Mouse (Mus musculus) lung, adult 2 months (tissue): ENCODE measurements at regions not wholly inside any gene's neighbourhood (a gene's known extent, or its start where the extent isn't known, plus 50 kb on each side); places are given as distances from the start of the nearest gene placed in this dataset.

Source experiments
- DNase-seq: peaks from one replicate; pipeline ENCODE4 v3.0.0; 2022
- H3K4me1 ChIP-seq: fragments of 200-500 bp; 2 replicates; pipeline ENCODE4 v1.6.1; 2011; ENCODE audit warnings: low read length; ENCODE audit not compliant: control insufficient read depth, insufficient read depth
- H3K4me3 ChIP-seq: fragments of 200-500 bp; replicated peaks from 2 replicates; pipeline ENCODE3; 2011; ENCODE audit warnings: low read depth, mild to moderate bottlenecking, control low read depth, low read length; ENCODE audit errors: extremely low read depth
- CTCF ChIP-seq: fragments of 200-500 bp; IDR thresholded peaks from 2 replicates; pipeline ENCODE4 v1.5.1; 2011; ENCODE audit warnings: mild to moderate bottlenecking, low read length, control low read depth; ENCODE audit not compliant: insufficient read depth
- POLR2A ChIP-seq: fragments of 200-500 bp; IDR thresholded peaks from 2 replicates; pipeline ENCODE4 v1.6.1; 2011; ENCODE audit warnings: low read depth, mild to moderate bottlenecking, control low read depth, low read length, borderline replicate concordance; ENCODE audit errors: extremely low read depth
- WGBS: fragments of 180-500 bp; shearing (Covaris S2); methylation state at CpG from one replicate; pipeline ENCODE4 v1.1.7; 2018; 5-methylcytosine and 5-hydroxymethylcytosine counted together

DNA sequence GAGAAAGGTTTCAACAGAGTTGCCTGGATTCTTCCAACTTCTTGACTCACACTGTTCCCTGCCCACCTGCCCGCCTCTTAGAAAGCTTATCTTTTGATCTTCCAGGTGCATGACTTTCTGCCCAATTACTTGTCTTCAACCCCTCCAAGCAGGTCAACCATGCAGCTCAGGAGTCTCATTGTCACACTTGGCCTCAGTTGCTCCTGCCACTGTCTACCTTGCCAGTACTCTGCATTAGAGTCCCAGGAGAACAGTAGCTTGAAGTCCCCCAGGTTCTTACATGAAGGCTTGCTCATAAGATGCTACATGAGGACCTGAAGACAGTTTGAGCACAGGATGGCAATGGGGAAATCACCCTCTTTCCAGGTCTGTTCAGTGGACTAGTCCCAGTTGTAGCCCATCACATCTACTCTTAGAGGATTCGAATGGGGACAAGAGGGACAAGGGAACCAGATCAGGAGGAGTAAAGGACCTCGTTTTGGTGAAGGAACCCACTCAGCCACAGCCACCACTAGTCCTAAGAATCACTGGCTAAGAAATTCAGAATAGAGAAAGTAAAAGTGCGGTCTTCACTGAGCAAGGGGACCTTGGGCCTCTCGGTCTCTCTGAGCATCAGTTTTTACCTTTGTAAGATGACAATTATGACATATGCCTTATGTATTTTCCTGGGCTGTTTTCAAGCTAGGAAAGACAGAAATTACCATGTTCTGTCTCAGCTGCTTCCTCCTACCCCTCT, 185.3 kb upstream of the Bcl6 start:
- H3K4me3 ChIP-seq, result no peak overlapping the region
- no peak for DNase-seq
- TF ChIP-seq CTCF, result no peak
- TF ChIP-seq POLR2A, result no peak
- 90% methylated on average over 5 of the region's 5 CpGs for WGBS
- H3K4me1 ChIP-seq, result no peaks in the 10 kb centered on the region

DNA sequence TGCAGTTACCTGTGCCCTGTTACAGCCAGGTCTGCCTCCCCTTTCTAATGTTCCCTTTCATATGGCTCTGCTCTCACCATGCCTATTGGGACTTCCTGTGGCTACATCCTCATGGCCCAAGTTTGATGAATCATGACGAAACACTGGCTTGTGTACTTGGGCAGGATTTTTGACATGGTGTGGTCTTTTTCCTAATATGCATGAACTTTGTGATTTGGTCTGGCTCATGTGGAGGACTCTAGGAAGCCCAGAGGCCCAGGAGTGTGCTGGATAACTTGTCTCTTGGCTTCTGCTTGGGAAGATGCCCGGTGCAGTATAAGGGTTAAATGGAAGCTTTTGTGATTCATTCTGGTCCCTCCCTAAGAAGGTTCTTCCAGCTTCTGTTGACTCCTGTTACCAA, 184.0 kb upstream of the Bcl6 start:
- TF ChIP-seq POLR2A (no peak), CTCF (no peak)
- Histone ChIP-seq H3K4me3 (no peak overlapping the region), H3K4me1 (no peaks in the 10 kb centered on the region)
- no peak for DNase-seq
- 83% methylated on average over 2 of the region's 2 CpGs for WGBS

DNA sequence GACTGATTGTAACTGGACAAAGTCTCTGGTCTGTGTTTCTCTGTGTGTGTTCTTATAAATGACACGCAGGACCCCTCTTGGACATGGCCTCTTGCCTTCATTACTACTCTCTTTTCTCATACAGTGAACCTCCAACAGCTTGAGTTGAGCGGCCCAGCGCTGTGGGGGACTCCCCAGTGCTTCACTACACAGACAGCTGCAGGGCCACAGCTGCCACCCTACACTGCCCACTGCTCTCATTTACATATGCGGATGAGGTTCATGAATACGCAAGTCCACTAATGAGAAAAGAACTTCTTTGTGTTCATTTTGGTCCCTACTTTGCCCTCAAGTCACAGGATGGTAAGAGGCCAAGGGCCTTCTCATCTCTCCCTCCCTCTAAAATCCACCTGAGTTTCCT, 183.4 kb upstream of the Bcl6 start:
- WGBS, result 89% methylated on average over 5 of the region's 5 CpGs
- no peak for DNase-seq
- Histone ChIP-seq H3K4me3 (no peak overlapping the region), H3K4me1 (no peaks in the 10 kb centered on the region)
- no peak for TF ChIP-seq POLR2A
- no peak for TF ChIP-seq CTCF

DNA sequence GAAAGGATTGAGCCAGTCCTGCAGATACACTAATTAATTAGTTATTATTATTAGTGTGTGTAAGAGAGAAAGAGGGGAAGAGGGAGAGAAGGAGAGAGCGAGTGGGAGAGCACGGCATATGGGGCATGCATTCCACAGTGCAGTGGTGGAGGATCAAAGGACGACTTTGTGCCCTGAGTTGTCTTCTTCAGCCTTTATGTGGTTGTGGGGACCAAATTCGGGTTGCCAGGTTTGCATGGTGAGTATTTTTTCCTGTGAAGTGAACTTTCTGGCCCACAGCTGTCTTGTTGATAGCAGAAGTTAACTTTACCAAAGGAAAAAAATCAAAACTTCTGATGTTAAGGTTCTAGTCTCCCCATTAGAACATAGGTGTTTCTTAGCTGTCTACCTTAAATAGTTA, 182.5 kb upstream of the Bcl6 start:
- TF ChIP-seq POLR2A (no peak), CTCF (no peak)
- 82% methylated on average over 4 of the region's 4 CpGs for WGBS
- no peak for DNase-seq
- no peak overlapping the region for H3K4me3 ChIP-seq
- H3K4me1 ChIP-seq, result no peaks in the 10 kb centered on the region

DNA sequence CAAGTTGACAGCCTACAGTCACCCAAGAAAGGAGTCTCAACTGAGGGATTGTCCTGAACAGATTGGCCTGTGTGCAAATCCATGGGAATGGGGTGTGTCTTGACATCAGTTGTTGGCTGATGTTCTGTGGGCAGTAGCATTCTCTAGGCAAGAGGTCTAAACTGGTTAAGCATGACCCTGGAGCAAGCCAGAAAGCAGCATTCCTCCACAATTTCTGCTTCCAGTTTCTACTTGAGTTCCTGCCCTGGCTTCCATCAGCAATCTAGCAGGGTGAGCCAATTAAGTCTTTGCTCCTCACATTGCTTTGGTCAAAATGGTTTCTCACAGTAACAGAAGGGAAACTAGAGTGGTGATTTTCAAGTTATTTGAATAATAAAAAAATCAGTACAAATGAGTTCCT, 177.8 kb upstream of the Bcl6 start:
- DNase-seq, result no peak
- TF ChIP-seq CTCF (no peak), POLR2A (no peak)

DNA sequence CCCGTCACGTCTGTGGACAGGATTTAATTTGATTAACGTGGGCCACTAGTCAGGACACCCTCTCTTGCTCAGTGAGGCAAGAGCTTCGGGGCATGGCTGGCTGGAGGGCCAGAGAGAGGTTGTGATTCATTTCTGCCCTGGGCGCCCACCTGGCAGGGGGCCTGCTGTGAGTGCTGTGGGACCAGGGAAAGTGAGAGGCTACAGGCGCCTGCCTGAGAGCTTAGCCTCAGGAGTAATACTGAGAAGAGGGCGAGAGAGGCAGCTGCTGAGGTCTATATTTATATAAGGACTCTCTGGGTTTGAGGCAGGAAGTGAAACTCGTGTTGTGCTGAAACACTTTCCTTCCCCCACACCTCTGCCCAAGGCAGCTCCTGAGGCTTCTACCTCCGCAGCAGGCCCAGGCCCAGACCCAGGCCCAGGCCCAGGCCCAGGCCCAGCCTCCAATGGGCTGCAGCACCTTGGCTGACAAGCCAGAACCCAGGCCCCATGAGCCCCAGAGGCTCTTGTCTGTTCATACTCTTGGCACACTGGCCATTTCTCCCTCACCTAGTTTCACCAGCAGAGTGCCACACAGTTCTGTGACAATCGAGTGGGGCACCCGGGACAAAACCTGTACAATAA, 176.9 kb upstream of the Bcl6 start:
- WGBS, result 43% methylated on average over 11 of the region's 11 CpGs
- Histone ChIP-seq H3K4me1 (no peaks in the 10 kb centered on the region; the same call in 1 of the 2 replicates), H3K4me3 (no peak overlapping the region)
- no peak for TF ChIP-seq POLR2A
- TF ChIP-seq CTCF, result no peak
- DNase-seq, result peak; percentile 18

More for the DNA sequence above, 177.8 kb upstream of the Bcl6 start:
- H3K4me1 ChIP-seq, result no peaks in the 10 kb centered on the region; the same call in 1 of the 2 replicates
- H3K4me3 ChIP-seq, result no peak overlapping the region

DNA sequence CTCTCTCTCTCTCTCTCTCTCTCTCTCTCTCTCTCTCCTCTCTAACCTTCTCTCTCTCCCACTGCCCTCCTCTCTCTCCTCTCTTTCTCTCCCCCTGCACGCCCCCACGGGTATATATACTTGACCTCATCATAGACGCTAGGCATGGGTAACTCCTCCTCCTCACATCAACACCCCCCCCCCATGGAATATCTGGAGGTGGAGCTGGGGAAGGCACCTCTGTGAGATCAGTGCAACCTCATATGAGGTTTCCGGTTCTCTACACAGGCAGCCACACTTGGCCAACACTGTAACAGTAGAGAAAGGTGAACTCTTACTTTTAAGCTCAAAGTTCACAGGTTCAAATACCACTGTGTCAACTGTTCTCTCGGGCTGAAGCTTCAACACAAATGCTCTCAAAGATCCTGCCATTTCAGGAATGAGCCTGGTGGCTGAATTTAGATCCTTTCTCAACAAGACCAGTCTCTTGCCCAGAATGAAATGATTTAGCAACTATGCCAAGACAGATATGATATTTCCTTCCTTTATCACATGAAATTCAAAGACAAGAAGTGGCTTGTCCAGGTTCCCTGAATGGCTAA, 172.1 kb upstream of the Bcl6 start:
- WGBS, result 66% methylated on average over 5 of the region's 5 CpGs
- no peak for TF ChIP-seq CTCF
- no peak for TF ChIP-seq POLR2A
- no peak overlapping the region for H3K4me3 ChIP-seq
- no peaks in the 10 kb centered on the region; the same call in 1 of the 2 replicates for H3K4me1 ChIP-seq
- DNase-seq, result no peak

DNA sequence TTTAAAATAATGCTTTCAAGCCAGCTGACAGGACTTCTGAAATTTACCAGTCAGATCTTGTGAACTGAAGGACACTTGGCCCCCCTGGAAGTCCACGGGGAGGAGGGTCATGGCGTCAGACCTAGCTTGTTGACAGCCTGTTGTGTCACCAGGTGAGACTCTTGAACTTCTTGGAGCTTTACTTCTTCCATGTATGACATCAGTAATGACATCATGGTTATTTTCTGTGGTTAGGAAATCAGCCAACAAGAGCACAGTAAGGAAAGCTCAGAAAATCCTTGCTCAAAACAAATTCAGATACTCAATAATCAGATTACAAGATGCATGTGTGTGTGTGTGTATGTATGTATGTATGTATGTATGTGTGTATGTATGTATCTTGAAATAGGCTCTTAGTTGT, 170.7 kb upstream of the Bcl6 start:
- TF ChIP-seq POLR2A (no peak), CTCF (no peak)
- H3K4me3 ChIP-seq, result no peak overlapping the region
- no peaks in the 10 kb centered on the region for H3K4me1 ChIP-seq
- no peak for DNase-seq
- 58% methylated on average over 2 of the region's 2 CpGs for WGBS

DNA sequence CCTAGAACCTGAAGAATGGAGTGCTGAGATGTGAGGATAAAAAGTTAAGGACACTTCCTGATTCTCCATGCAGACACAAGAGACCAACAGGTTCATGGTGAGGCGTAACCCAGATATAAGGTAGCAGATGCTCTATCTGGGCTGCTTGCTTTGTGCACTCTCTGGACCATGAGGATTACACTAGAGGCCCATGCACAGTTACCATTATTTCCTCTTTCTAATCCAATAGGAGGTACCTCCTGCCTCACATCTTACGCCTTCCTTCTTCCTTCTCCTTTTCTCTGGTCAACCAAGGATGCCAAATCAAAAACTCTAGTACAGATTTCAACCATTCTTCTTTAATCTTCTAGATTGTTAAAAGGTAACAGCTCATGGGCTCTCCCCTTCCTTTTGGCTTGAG, 169.1 kb upstream of the Bcl6 start:
- H3K4me1 ChIP-seq, result no peaks in the 10 kb centered on the region
- WGBS, result 94% methylated on average over 2 of the region's 2 CpGs
- no peak for DNase-seq
- no peak overlapping the region for H3K4me3 ChIP-seq
- TF ChIP-seq CTCF, result no peak
- no peak for TF ChIP-seq POLR2A

DNA sequence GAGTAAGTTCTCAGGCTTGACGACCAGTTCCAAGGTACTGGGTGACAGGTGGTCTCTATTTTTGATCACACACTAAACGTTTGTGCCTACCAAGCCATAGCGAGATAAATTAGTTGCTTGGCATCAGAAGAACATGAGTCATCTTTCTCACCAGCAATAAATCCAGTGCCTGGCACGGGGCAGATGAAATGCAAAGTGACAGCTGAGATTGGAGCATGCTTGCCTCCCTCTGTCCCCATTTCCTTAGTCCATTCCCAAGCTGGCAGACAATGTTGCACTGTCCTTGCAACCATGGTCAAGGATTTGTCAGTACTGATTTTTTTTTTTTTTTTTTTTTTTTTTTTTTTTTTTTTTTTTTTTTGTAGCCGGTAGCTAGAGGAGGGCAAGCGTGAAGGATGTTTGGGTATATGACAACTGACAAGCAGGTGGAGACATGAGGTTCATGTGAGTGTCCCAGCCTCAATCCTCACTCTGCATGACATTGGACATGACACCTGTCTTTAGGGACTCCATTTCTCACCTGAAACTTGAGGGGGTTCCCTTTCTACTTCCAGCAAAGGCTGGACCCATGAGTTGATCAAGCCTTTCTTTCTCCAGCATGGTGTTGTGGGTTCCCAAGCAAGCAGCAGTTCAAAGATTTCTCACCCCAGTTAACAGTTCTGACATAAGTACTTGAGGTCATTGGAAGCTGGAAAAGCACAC, 168.2 kb upstream of the Bcl6 start:
- no peaks in the 10 kb centered on the region for H3K4me1 ChIP-seq
- no peak for DNase-seq
- H3K4me3 ChIP-seq, result no peak overlapping the region
- TF ChIP-seq POLR2A, result no peak
- TF ChIP-seq CTCF, result no peak
- WGBS, result 60% methylated on average over 6 of the region's 6 CpGs

DNA sequence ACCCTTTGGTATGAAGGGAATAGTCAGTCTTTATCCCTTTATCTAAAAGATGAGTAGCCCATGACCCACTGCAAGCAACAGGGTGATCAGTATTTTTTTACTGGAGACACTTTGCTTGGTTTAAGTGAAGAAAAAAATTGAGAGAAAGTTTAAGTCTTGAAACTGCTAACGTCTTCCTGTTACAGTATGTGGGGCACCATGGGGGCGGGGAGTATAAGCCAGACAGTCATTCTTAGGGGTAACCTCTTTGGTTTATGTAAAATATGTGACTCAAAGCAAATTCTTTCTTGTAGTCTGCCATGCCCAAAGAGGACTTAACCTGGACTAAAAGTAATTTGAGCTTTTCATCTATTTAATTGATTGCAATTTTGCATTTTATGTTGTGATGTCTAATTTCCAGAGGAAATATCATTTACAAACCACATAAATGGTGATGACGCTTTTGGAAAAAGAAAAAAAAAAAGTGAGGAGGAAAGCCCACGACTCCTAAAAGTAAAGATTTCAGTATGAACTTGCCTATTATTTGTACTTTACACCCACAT, 166.2 kb upstream of the Bcl6 start:
- Histone ChIP-seq H3K4me3 (no peak overlapping the region), H3K4me1 (no peaks in the 10 kb centered on the region)
- no peak for DNase-seq
- TF ChIP-seq CTCF (no peak), POLR2A (no peak)
- 60% methylated on average over 4 of the region's 4 CpGs for WGBS
